Mouse (Mus musculus): ENCODE measurements around the gene Erbb4. TPM values are rescaled to one million over a fixed set of nuclear protein-coding genes. Genes with fewer than 3 reads are reported as not detected.
"Not testable (repeated sequence)": the region's sequence is repeated elsewhere in the genome, so short reads cannot be mapped to it uniquely, and the experiment has no call there.

Erbb4 gene
- polyA plus RNA-seq, 1 experiment from 2014 or later, result 0.02 TPM

- no peak for ATAC-seq
- no peaks in the 10 kb centered on the region for H3K4me1 ChIP-seq (ENCODE audit: insufficient read depth, low read depth, low read length)
Observed at GRCm38 (mm10) chr1:68806711-68807110, 301.1 kb downstream of the Erbb4 start.

GRCm38 (mm10) chr1:68787409-68788015 lies 320.3 kb downstream of the Erbb4 start:
- Histone ChIP-seq H3K4me1 (ENCODE audit: insufficient read depth, low read depth, low read length) (no peaks in the 10 kb centered on the region), H3K9ac (replicated peaks; ENCODE audit: low read depth) (no peak overlapping the region), H3K36me3 (ENCODE audit: insufficient read depth, low read length) (no peaks in the 10 kb centered on the region), H3K9me3 (ENCODE audit: low read length) (no peaks in the 10 kb centered on the region), H3K27me3 (replicated peaks; ENCODE audit: insufficient read depth, low read length) (no peaks in the 10 kb centered on the region), H3K4me2 (replicated peaks; ENCODE audit: low read depth, low read length) (no peak overlapping the region), H3K4me3 (ENCODE audit: low read depth, low read length) (no peak overlapping the region), H3K27ac (ENCODE audit: low read length) (no peak overlapping the region)
- DNase-seq (ENCODE audit: low spot score) (no peak), ATAC-seq (no peak)
- TF ChIP-seq CTCF (IDR thresholded peaks at IDR 0.05) (no peak), EP300 (IDR thresholded peaks at IDR 0.05) (no peak)
- WGBS, result 16% methylated on average over 4 of the region's 4 CpGs

More at GRCm38 (mm10) chr1:68806711-68807110, 301.1 kb downstream of the Erbb4 start:
- TF ChIP-seq EP300 (IDR thresholded peaks at IDR 0.05) (no peak), CTCF (IDR thresholded peaks at IDR 0.05) (no peak)
- Histone ChIP-seq H3K27ac (ENCODE audit: low read length) (no peak overlapping the region), H3K9ac (replicated peaks; ENCODE audit: low read depth) (no peak overlapping the region), H3K9me3 (ENCODE audit: low read length) (no peaks in the 10 kb centered on the region), H3K4me3 (ENCODE audit: low read depth, low read length) (no peak overlapping the region), H3K27me3 (replicated peaks; ENCODE audit: insufficient read depth, low read length) (no peaks in the 10 kb centered on the region), H3K4me2 (replicated peaks; ENCODE audit: low read depth, low read length) (no peak overlapping the region), H3K36me3 (ENCODE audit: insufficient read depth, low read length) (no peaks in the 10 kb centered on the region)
- no peak for DNase-seq (ENCODE audit: low spot score)
- WGBS, result 52% methylated on average over 2 of the region's 2 CpGs

GRCm38 (mm10) chr1:68780653-68781052 lies 327.2 kb downstream of the Erbb4 start:
- no peak overlapping the region for H3K4me2 ChIP-seq (replicated peaks; ENCODE audit: low read depth, low read length)
- DNase-seq (ENCODE audit: low spot score) (peak; percentile 20), ATAC-seq (peak; percentile 30; the same call in 1 of the 2 replicates)
- TF ChIP-seq EP300 (IDR thresholded peaks at IDR 0.05) (no peak), CTCF (IDR thresholded peaks at IDR 0.05) (no peak)
- no peaks in the 10 kb centered on the region for H3K36me3 ChIP-seq (ENCODE audit: insufficient read depth, low read length)
- 12% methylated on average over 2 of the region's 2 CpGs for WGBS
- H3K9me3 ChIP-seq (ENCODE audit: low read length), result no peaks in the 10 kb centered on the region
- H3K27me3 ChIP-seq (replicated peaks; ENCODE audit: insufficient read depth, low read length), result no peaks in the 10 kb centered on the region
- H3K4me1 ChIP-seq (ENCODE audit: insufficient read depth, low read depth, low read length), result no peaks in the 10 kb centered on the region
- H3K9ac ChIP-seq (replicated peaks; ENCODE audit: low read depth), result no peak overlapping the region
- no peak overlapping the region for H3K4me3 ChIP-seq (ENCODE audit: low read depth, low read length)
- no peak overlapping the region for H3K27ac ChIP-seq (ENCODE audit: low read length)

GRCm38 (mm10) chr1:68780032-68780431 lies 327.8 kb downstream of the Erbb4 start:
- Histone ChIP-seq H3K4me1 (ENCODE audit: insufficient read depth, low read depth, low read length) (no peaks in the 10 kb centered on the region), H3K9me3 (ENCODE audit: low read length) (no peaks in the 10 kb centered on the region), H3K4me2 (replicated peaks; ENCODE audit: low read depth, low read length) (no peak overlapping the region), H3K27ac (ENCODE audit: low read length) (no peak overlapping the region), H3K36me3 (ENCODE audit: insufficient read depth, low read length) (no peaks in the 10 kb centered on the region), H3K9ac (replicated peaks; ENCODE audit: low read depth) (no peak overlapping the region), H3K4me3 (ENCODE audit: low read depth, low read length) (no peak overlapping the region), H3K27me3 (replicated peaks; ENCODE audit: insufficient read depth, low read length) (no peaks in the 10 kb centered on the region)
- TF ChIP-seq CTCF (IDR thresholded peaks at IDR 0.05) (no peak), EP300 (IDR thresholded peaks at IDR 0.05) (no peak)
- WGBS, result 79% methylated on average over 1 of the region's 1 CpGs
- DNase-seq (ENCODE audit: low spot score) (peak; percentile 30), ATAC-seq (peak; percentile 75)

- ATAC-seq; H3K9ac ChIP-seq (replicated peaks; ENCODE audit: low read depth); H3K4me3 ChIP-seq (ENCODE audit: low read depth, low read length); H3K4me2 ChIP-seq (replicated peaks; ENCODE audit: low read depth, low read length); H3K4me1 ChIP-seq (ENCODE audit: insufficient read depth, low read depth, low read length); DNase-seq (ENCODE audit: low spot score); H3K9me3 ChIP-seq (ENCODE audit: low read length); H3K36me3 ChIP-seq (ENCODE audit: insufficient read depth, low read length); H3K27me3 ChIP-seq (replicated peaks; ENCODE audit: insufficient read depth, low read length); H3K27ac ChIP-seq (ENCODE audit: low read length): not testable (repeated sequence)
Observed at GRCm38 (mm10) chr1:68766095-68766494, 341.8 kb downstream of the Erbb4 start.

GRCm38 (mm10) chr1:68762456-68762855 lies 345.4 kb downstream of the Erbb4 start:
- H3K9me3 ChIP-seq (ENCODE audit: low read length), result no peaks in the 10 kb centered on the region
- H3K36me3 ChIP-seq (ENCODE audit: insufficient read depth, low read length), result no peaks in the 10 kb centered on the region
- H3K27ac ChIP-seq (ENCODE audit: low read length), result no peak overlapping the region
- no peak overlapping the region for H3K4me3 ChIP-seq (ENCODE audit: low read depth, low read length)
- DNase-seq (ENCODE audit: low spot score) (no peak), ATAC-seq (no peak)
- no peaks in the 10 kb centered on the region for H3K4me1 ChIP-seq (ENCODE audit: insufficient read depth, low read depth, low read length)
- TF ChIP-seq EP300 (IDR thresholded peaks at IDR 0.05), result no peak
- no peak for TF ChIP-seq CTCF (IDR thresholded peaks at IDR 0.05)
- no peaks in the 10 kb centered on the region for H3K27me3 ChIP-seq (replicated peaks; ENCODE audit: insufficient read depth, low read length)
- H3K4me2 ChIP-seq (replicated peaks; ENCODE audit: low read depth, low read length), result no peak overlapping the region
- WGBS, result 85% methylated on average over 5 of the region's 5 CpGs
- H3K9ac ChIP-seq (replicated peaks; ENCODE audit: low read depth), result no peak overlapping the region

- TF ChIP-seq CTCF (IDR thresholded peaks at IDR 0.05) (no peak), EP300 (IDR thresholded peaks at IDR 0.05) (no peak)
- Histone ChIP-seq H3K9ac (replicated peaks; ENCODE audit: low read depth) (no peak overlapping the region), H3K36me3 (ENCODE audit: insufficient read depth, low read length) (no peaks in the 10 kb centered on the region), H3K4me2 (replicated peaks; ENCODE audit: low read depth, low read length) (no peak overlapping the region), H3K4me3 (ENCODE audit: low read depth, low read length) (no peak overlapping the region), H3K9me3 (ENCODE audit: low read length) (no peaks in the 10 kb centered on the region), H3K27ac (ENCODE audit: low read length) (no peak overlapping the region), H3K4me1 (ENCODE audit: insufficient read depth, low read depth, low read length) (no peaks in the 10 kb centered on the region), H3K27me3 (replicated peaks; ENCODE audit: insufficient read depth, low read length) (no peaks in the 10 kb centered on the region)
- ATAC-seq (no peak), DNase-seq (ENCODE audit: low spot score) (no peak)
- WGBS, result 6% methylated on average over 1 of the region's 1 CpGs
Observed at GRCm38 (mm10) chr1:68748976-68749375, 358.9 kb downstream of the Erbb4 start.

All from lung, postnatal 0 days (tissue).